Mouse (Mus musculus): ENCODE data around the gene Dpf3. TPM values are rescaled to one million over a fixed set of nuclear protein-coding genes. Genes with fewer than 3 reads are reported as not detected.

Gene Dpf3
- polyA plus RNA-seq, 1 experiment: 3.8 TPM

- Histone ChIP-seq H3K4me1 (ENCODE audit: control insufficient read depth, insufficient read depth, low read length) (0 out of 2 replicates have a peak, but pooled peaks cover 2% of the 10 kb centered on the region), H3K27ac (ENCODE audit: insufficient read depth, low read length) (no peak overlapping the region), H3K4me3 (ENCODE audit: insufficient read depth, low read length) (no peak overlapping the region)
- TF ChIP-seq CTCF (IDR thresholded peaks at IDR 0.05; ENCODE audit: extremely low read depth, insufficient read depth, low read length) (no peak), POLR2A (IDR thresholded peaks at IDR 0.05; ENCODE audit: extremely low read depth, insufficient read depth, low read length) (no peak)
Observed at GRCm38 (mm10) chr12:83178770-83179169, 308.7 kb downstream of the Dpf3 start.

DNA sequence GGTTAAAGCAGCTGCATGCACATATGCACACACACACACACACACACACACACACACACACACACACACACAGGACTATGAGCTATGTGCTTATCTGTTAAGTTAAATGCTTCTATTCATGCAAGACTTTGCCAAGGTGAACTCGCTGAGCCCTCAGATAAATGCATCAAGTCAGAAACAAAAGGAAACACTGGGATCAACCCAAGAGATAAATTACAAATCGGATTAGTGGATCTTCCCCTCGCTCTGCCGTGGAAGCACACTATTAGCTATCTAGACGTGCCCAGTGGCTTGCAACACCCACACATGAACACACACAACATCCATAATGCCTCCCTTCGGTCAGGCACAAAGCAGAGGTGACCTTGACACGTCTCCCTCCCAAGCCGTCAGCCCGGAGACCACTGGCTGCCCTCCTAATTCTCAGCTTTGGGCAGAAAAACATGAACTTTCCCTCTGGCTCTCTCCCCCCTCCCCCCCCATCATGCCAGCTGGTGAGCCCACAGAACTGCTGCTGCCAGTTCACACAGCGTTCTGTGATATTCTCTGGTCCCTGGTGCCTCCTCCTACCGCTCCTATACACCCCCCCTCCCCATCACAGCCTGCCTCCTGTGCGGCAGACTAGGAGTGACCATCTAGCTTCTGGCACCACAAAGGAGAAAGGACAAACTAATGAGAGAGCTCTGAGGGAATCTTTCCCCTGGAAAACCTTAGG, 317.9 kb downstream of the Dpf3 start:
- H3K27ac ChIP-seq (ENCODE audit: insufficient read depth, low read length): peak overlapping the region; percentile 14
- TF ChIP-seq CTCF (IDR thresholded peaks at IDR 0.05; ENCODE audit: extremely low read depth, insufficient read depth, low read length) (no peak), POLR2A (IDR thresholded peaks at IDR 0.05; ENCODE audit: extremely low read depth, insufficient read depth, low read length) (no peak)

DNA sequence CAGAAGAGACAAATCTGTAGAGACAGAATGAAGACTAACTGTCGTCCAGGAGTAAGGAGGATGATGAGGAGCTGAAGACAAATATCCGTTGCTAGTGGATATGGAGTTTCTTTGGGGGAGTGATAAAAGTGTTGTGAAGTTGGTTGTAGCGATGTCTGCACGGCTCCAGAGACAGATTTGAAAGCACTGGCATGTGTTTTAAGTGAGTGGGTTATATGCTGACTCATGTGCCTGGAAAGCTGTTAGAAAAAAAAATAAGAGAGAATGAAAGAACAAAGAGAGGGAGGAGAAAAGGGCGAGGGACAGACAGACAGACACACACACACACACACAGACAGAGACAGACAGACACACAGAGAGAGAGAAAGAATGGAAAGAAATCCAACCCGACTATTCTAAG, 319.2 kb downstream of the Dpf3 start:
- Histone ChIP-seq H3K27ac (ENCODE audit: insufficient read depth, low read length) (0 out of 2 replicates have a peak overlapping the region, but pooled peaks have one; percentile 14), H3K4me1 (ENCODE audit: control insufficient read depth, insufficient read depth, low read length) (peaks cover 8% of the 10 kb centered on the region; the same call in 1 of the 2 replicates), H3K4me3 (ENCODE audit: insufficient read depth, low read length) (no peak overlapping the region)
- no peak for TF ChIP-seq CTCF (IDR thresholded peaks at IDR 0.05; ENCODE audit: extremely low read depth, insufficient read depth, low read length)

More for the DNA sequence above, 317.9 kb downstream of the Dpf3 start:
- peaks cover 5% of the 10 kb centered on the region; the same call in 1 of the 2 replicates for H3K4me1 ChIP-seq (ENCODE audit: control insufficient read depth, insufficient read depth, low read length)
- no peak overlapping the region for H3K4me3 ChIP-seq (ENCODE audit: insufficient read depth, low read length)

GRCm38 (mm10) chr12:83165058-83165457, 322.5 kb downstream of the Dpf3 start:
- H3K27ac ChIP-seq (ENCODE audit: insufficient read depth, low read length): no peak overlapping the region
- TF ChIP-seq CTCF (IDR thresholded peaks at IDR 0.05; ENCODE audit: extremely low read depth, insufficient read depth, low read length): no peak
- no peak for TF ChIP-seq POLR2A (IDR thresholded peaks at IDR 0.05; ENCODE audit: extremely low read depth, insufficient read depth, low read length)
- peaks cover 8% of the 10 kb centered on the region; the same call in 1 of the 2 replicates for H3K4me1 ChIP-seq (ENCODE audit: control insufficient read depth, insufficient read depth, low read length)
- no peak overlapping the region for H3K4me3 ChIP-seq (ENCODE audit: insufficient read depth, low read length)

Other genes starting within 250 kb of the Dpf3 start
- gene Dcaf4, start 32.8 kb upstream of the Dpf3 start, polyA plus RNA-seq (2012; rRNA removed): 32.1 and 33.7 TPM in 2 replicates
- 31.3 and 38.9 TPM in 2 replicates for gene Zfyve1, start 109.5 kb upstream of the Dpf3 start, polyA plus RNA-seq (2012; rRNA removed)
- gene Rbm25, start 143.5 kb upstream of the Dpf3 start, polyA plus RNA-seq (2012; rRNA removed): 130 and 157 TPM in 2 replicates
- gene Psen1, start 200.4 kb upstream of the Dpf3 start, polyA plus RNA-seq (2012; rRNA removed): 33.8 and 37.7 TPM in 2 replicates